ENCODE assay signal across 29 mouse cellular contexts in genomic region chr16:16222651-16223050, GRCm38 (mm10). TPM values are rescaled to one million over a fixed set of nuclear protein-coding genes. Genes with fewer than 3 reads are reported as not detected.
DNase-seq lines count a peak whose midpoint lies in the region; ATAC-seq lines count a peak whose summit lies in the region.
"Had no signal": no experiment of that assay in that cellular context is flagged by ENCODE, and none has a peak within 500 bp of the region (broad histone marks: within the 10 kb centered on the region; RNA-seq: fewer than 3 reads in every experiment).

No protein-coding gene starts in this region.

- H3K9me3 ChIP-seq in heart, embryonic 10.5 days: no peaks in the 10 kb centered on the region
- no peaks in the 10 kb centered on the region for H3K9me3 ChIP-seq in heart, embryonic 15.5 days (replicated peaks)
- no peaks in the 10 kb centered on the region for H3K9me3 ChIP-seq in heart, embryonic 16.5 days (replicated peaks; ENCODE audit: control insufficient read depth, low read length)
- H3K9me3 ChIP-seq: embryonic facial prominence, embryonic 15.5 days; forebrain, embryonic 12.5 days; hindbrain, embryonic 10.5 days; hindbrain, embryonic 15.5 days; kidney, embryonic 15.5 days; liver, embryonic 12.5 days; megakaryocyte, embryonic 14.5 days; midbrain, embryonic 13.5 days; stomach, embryonic 15.5 days had no signal

- H3K9ac ChIP-seq in heart, embryonic 15.5 days: no peak overlapping the region
- peak overlapping the region; percentile 49 for H3K9ac ChIP-seq in heart, embryonic 16.5 days (ENCODE audit: low read length)
- H3K9ac ChIP-seq: embryonic facial prominence, embryonic 15.5 days; forebrain, embryonic 12.5 days; forebrain, postnatal 0 days; hindbrain, embryonic 15.5 days; kidney, embryonic 15.5 days; liver, embryonic 12.5 days; liver, postnatal 0 days; midbrain, embryonic 13.5 days; stomach, embryonic 15.5 days had no signal

- peaks cover 19% of the 10 kb centered on the region for H3K36me3 ChIP-seq in heart, embryonic 10.5 days
- peaks cover 14% of the 10 kb centered on the region for H3K36me3 ChIP-seq in heart, embryonic 15.5 days
- H3K36me3 ChIP-seq in heart, embryonic 16.5 days (ENCODE audit: control insufficient read depth, insufficient read depth): peaks cover 8% of the 10 kb centered on the region
- H3K36me3 ChIP-seq: embryonic facial prominence, embryonic 15.5 days; forebrain, embryonic 12.5 days; hindbrain, embryonic 15.5 days; kidney, embryonic 15.5 days; liver, embryonic 12.5 days; midbrain, embryonic 13.5 days; stomach, embryonic 15.5 days had no signal

- DNase-seq in heart, embryonic 10.5 days (ENCODE audit: low spot score): no peak
- no peak for DNase-seq in heart, postnatal 14 days
- no peak for DNase-seq in heart, adult 18-20 months
- DNase-seq in Muller cell, postnatal 12 days (ENCODE audit: inconsistent ontology term): peak; percentile 4
- no peak for DNase-seq in urinary bladder, postnatal 25 days (ENCODE audit: low spot score)
- DNase-seq: adrenal gland, postnatal 25 days; cerebellum, adult 11-12 months; cerebellum, adult 9-11 months; embryo, embryonic 11 days; forebrain, postnatal 0 days; kidney, adult 11 months; kidney, postnatal 25 days; left cerebral cortex, postnatal 4 days; liver, postnatal 0 days; lung, postnatal 4 days; right cerebral cortex, postnatal 14 days had no signal

- H3K4me2 ChIP-seq in heart, embryonic 15.5 days: peak overlapping the region; percentile 30; the same call in 1 of the 2 replicates
- no peak overlapping the region for H3K4me2 ChIP-seq in heart, embryonic 16.5 days (ENCODE audit: low read depth, low read length)
- H3K4me2 ChIP-seq: embryonic facial prominence, embryonic 15.5 days; forebrain, embryonic 12.5 days; hindbrain, embryonic 15.5 days; kidney, embryonic 15.5 days; liver, embryonic 12.5 days; midbrain, embryonic 13.5 days; stomach, embryonic 15.5 days had no signal

- 28% methylated on average over 1 of the region's 1 CpGs for WGBS in heart, embryonic 10.5 days
- 0% methylated on average over 1 of the region's 1 CpGs for WGBS in heart, embryonic 15.5 days
- 13% methylated on average over 1 of the region's 1 CpGs for WGBS in heart, embryonic 16.5 days

- ATAC-seq in heart, embryonic 15.5 days (replicated peaks; ENCODE audit: insufficient number of reproducible peaks, insufficient read depth, low FRiP score, low read depth): no peak
- ATAC-seq in heart, embryonic 16.5 days (replicated peaks; ENCODE audit: extremely low read depth, insufficient read depth, low FRiP score): no peak
- ATAC-seq: CD4-positive, CD25-positive, alpha-beta regulatory T cell, adult 4 months; forebrain, postnatal 0 days; inflammation-experienced regulatory T-cells, adult 6 months; liver, embryonic 12.5 days; liver, postnatal 0 days; midbrain, embryonic 13.5 days had no signal

- H3K4me1 ChIP-seq in heart, embryonic 10.5 days: peaks cover 52% of the 10 kb centered on the region
- peaks cover 49% of the 10 kb centered on the region for H3K4me1 ChIP-seq in heart, embryonic 15.5 days (replicated peaks)
- H3K4me1 ChIP-seq in heart, embryonic 16.5 days (ENCODE audit: control insufficient read depth, insufficient read depth, low read length): peaks cover 35% of the 10 kb centered on the region
- H3K4me1 ChIP-seq: embryonic facial prominence, embryonic 15.5 days; hindbrain, embryonic 15.5 days; midbrain, embryonic 13.5 days had no signal

- intact Hi-C loops in heart, postnatal 14 days (cut with DNase I): no loop called here

- H3K27me3 ChIP-seq in heart, embryonic 10.5 days (ENCODE audit: insufficient read depth, poor library complexity, severe bottlenecking): no peaks in the 10 kb centered on the region
- no peaks in the 10 kb centered on the region for H3K27me3 ChIP-seq in heart, embryonic 15.5 days
- no peaks in the 10 kb centered on the region for H3K27me3 ChIP-seq in heart, embryonic 16.5 days (ENCODE audit: control insufficient read depth, insufficient read depth, low read length)
- H3K27me3 ChIP-seq: embryonic facial prominence, embryonic 15.5 days; hindbrain, embryonic 15.5 days; kidney, embryonic 15.5 days; liver, embryonic 12.5 days; midbrain, embryonic 13.5 days; stomach, embryonic 15.5 days had no signal

- H3K27ac ChIP-seq in heart, embryonic 10.5 days: peak overlapping the region; percentile 84
- H3K27ac ChIP-seq in heart, embryonic 15.5 days: peak overlapping the region; percentile 83
- H3K27ac ChIP-seq in heart, embryonic 16.5 days (ENCODE audit: low read length): 0 out of 2 replicates have a peak overlapping the region, but pooled peaks have one; percentile 27
- H3K27ac ChIP-seq: embryonic facial prominence, embryonic 15.5 days; forebrain, embryonic 12.5 days; hindbrain, embryonic 10.5 days; hindbrain, embryonic 15.5 days; kidney, embryonic 15.5 days; liver, embryonic 12.5 days; midbrain, embryonic 13.5 days; stomach, embryonic 15.5 days had no signal

- no peak overlapping the region for H3K4me3 ChIP-seq in heart, embryonic 10.5 days
- H3K4me3 ChIP-seq in heart, embryonic 15.5 days: no peak overlapping the region
- H3K4me3 ChIP-seq in heart, embryonic 16.5 days (ENCODE audit: low read length): no peak overlapping the region
- H3K4me3 ChIP-seq: embryonic facial prominence, embryonic 15.5 days; forebrain, embryonic 12.5 days; hindbrain, embryonic 10.5 days; hindbrain, embryonic 15.5 days; kidney, embryonic 15.5 days; liver, embryonic 12.5 days; megakaryocyte, embryonic 14.5 days; midbrain, embryonic 13.5 days; stomach, embryonic 15.5 days had no signal

RNA-seq across cellular contexts. Expression of gene Pkp2, which starts 9.5 kb away (rescaled TPM):
- polyA plus RNA-seq in heart, embryonic 10.5 days (2016; fragmentation: Nextera tagmentation; extraction: Ambion mirVana): 66.8 and 109 TPM in 2 replicates
- total RNA-seq in heart, postnatal 14 days (2021): 100 to 1,000 TPM; 111 TPM
- 107 and 114 TPM in 2 replicates for polyA plus RNA-seq in heart, embryonic 15.5 days (2015; fragmentation: Nextera tagmentation; extraction: Ambion mirVana)
- total RNA-seq in heart, adult 18-20 months (2021): 100 to 1,000 TPM; 139 to 143 TPM
- polyA plus RNA-seq in heart, embryonic 16.5 days (2015; fragmentation: Nextera tagmentation; extraction: Ambion mirVana): 116 and 117 TPM in 2 replicates
- polyA plus RNA-seq: inflammation-experienced regulatory T-cells, adult 6 months had no signal

Comparison
In these comparisons a context has a peak if more than half of its experiments do, and no peak if none do; other contexts are left out.
1. H3K27ac ChIP-seq: peak in every context shown above with its lines; median percentile 84 in heart, embryonic 10.5 days; 83 in heart, embryonic 15.5 days; 27 in heart, embryonic 16.5 days.